Mouse (Mus musculus) ES-Bruce4 (cell line): ENCODE results near the gene Tekt5.

ENCODE experiments used
- CTCF ChIP-seq: IDR thresholded peaks from one replicate; pipeline ENCODE4 v1.8.1; 2011; ENCODE audit warnings: low read depth, low read length
- EP300 ChIP-seq: IDR thresholded peaks from 2 replicates; pipeline ENCODE4 v1.6.1; 2011; ENCODE audit warnings: low read depth, low read length; ENCODE audit not compliant: insufficient read depth
- POLR2A ChIP-seq: IDR thresholded peaks from one replicate; pipeline ENCODE4 v1.8.1; 2011; ENCODE audit warnings: low read length; ENCODE audit not compliant: insufficient read depth

DNA sequence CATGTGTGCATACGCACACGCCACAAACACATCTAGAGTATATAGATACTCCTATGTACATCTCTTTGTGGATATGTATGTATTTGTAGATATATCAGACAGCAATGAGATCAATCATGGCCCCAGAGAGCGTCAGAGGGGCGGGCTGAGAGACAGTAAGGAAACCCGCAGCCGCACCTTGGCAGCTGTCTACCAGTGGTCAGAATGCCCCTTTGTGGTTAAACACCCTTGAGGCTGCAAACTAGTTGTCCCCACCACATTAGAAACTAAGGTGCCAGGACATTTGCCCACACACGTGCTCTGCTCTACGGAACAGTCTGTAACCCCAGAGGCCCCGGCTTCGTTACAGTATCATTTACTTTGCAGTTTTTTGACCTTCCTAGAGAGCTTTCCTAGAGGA, 55.4 kb downstream of the Tekt5 start:
- TF ChIP-seq EP300 (no peak), CTCF (no peak), POLR2A (no peak)
